Comparison of ENCODE assay signal across 13 mouse cellular contexts in genomic region chr9:106449947-106450346, GRCm38 (mm10). TPM values are rescaled to one million over a fixed set of nuclear protein-coding genes. Genes with fewer than 3 reads are reported as not detected.
DNase-seq lines count a peak whose midpoint lies in the region; ATAC-seq and TF ChIP-seq lines count a peak whose summit lies in the region.
"Had no signal": no experiment of that assay in that cellular context is flagged by ENCODE, and none has a peak within 500 bp of the region (broad histone marks: within the 10 kb centered on the region; RNA-seq: fewer than 3 reads in every experiment).

No protein-coding gene starts in this region.

- no peak for TF ChIP-seq CTCF in layer of hippocampus, adult 2 months (conservative IDR thresholded peaks at IDR 0.05)

- H3K27me3 ChIP-seq in heart, embryonic 10.5 days (ENCODE audit: insufficient read depth, poor library complexity, severe bottlenecking) = peaks cover 4% of the 10 kb centered on the region; the same call in 1 of the 2 replicates
- H3K27me3 ChIP-seq in embryonic facial prominence, embryonic 15.5 days = no peaks in the 10 kb centered on the region
- peaks cover 43% of the 10 kb centered on the region for H3K27me3 ChIP-seq in liver, embryonic 15.5 days
- H3K27me3 ChIP-seq: CH12.LX had no signal

- no peak for ATAC-seq in embryonic facial prominence, embryonic 15.5 days (ENCODE audit: insufficient number of reproducible peaks, low FRiP score, low TSS enrichment, low read depth)
- no peak for ATAC-seq in liver, embryonic 15.5 days (ENCODE audit: insufficient read depth)
- ATAC-seq: inflammation-experienced regulatory T-cells, adult 6 months had no signal

- DNase-seq in heart, embryonic 10.5 days (ENCODE audit: low spot score) = no peak
- DNase-seq in heart, adult 9 months (ENCODE audit: low spot score in 2 of 2) = no peak
- no peak for DNase-seq in layer of hippocampus, adult 2 months (ENCODE audit: low spot score in 2 of 2)
- DNase-seq in layer of hippocampus, postnatal 10 days (ENCODE audit: low spot score in 2 of 2) = no peak
- no peak for DNase-seq in yolk sac, embryonic 10.5 days (ENCODE audit: low spot score)
- DNase-seq in right cerebral cortex, postnatal 36 days (ENCODE audit: low spot score in 2 of 2) = no peak
- DNase-seq: spleen, adult 18-20 months; thymus, postnatal 25 days had no signal

- peak overlapping the region; percentile 64; the same call in 1 of the 2 replicates for H3K27ac ChIP-seq in heart, embryonic 10.5 days
- peak overlapping the region; percentile 93; the same call in 1 of the 2 replicates for H3K27ac ChIP-seq in layer of hippocampus, adult 2 months
- peak overlapping the region; percentile 66; the same call in 1 of the 2 replicates for H3K27ac ChIP-seq in embryonic facial prominence, embryonic 15.5 days (replicated peaks)
- no peak overlapping the region for H3K27ac ChIP-seq in liver, embryonic 15.5 days (replicated peaks)

- no peaks in the 10 kb centered on the region for H3K9me3 ChIP-seq in heart, embryonic 10.5 days
- no peaks in the 10 kb centered on the region for H3K9me3 ChIP-seq in embryonic facial prominence, embryonic 15.5 days (replicated peaks)
- H3K9me3 ChIP-seq in liver, embryonic 15.5 days (replicated peaks) = no peaks in the 10 kb centered on the region

- H3K9ac ChIP-seq in embryonic facial prominence, embryonic 15.5 days = peak overlapping the region; percentile 15
- no peak overlapping the region for H3K9ac ChIP-seq in liver, embryonic 15.5 days

- no peaks in the 10 kb centered on the region for H3K36me3 ChIP-seq in heart, embryonic 10.5 days
- no peaks in the 10 kb centered on the region for H3K36me3 ChIP-seq in embryonic facial prominence, embryonic 15.5 days
- H3K36me3 ChIP-seq in liver, embryonic 15.5 days (replicated peaks) = no peaks in the 10 kb centered on the region; the same call in 1 of the 2 replicates

- H3K4me1 ChIP-seq in heart, embryonic 10.5 days = peaks cover 87% of the 10 kb centered on the region
- H3K4me1 ChIP-seq in embryonic facial prominence, embryonic 15.5 days = peaks cover 88% of the 10 kb centered on the region
- H3K4me1 ChIP-seq in liver, embryonic 15.5 days (replicated peaks) = peaks cover 82% of the 10 kb centered on the region

- 87% methylated on average over 8 of the region's 8 CpGs for WGBS in heart, embryonic 10.5 days
- WGBS in embryonic facial prominence, embryonic 15.5 days = 81% methylated on average over 8 of the region's 8 CpGs
- WGBS in liver, embryonic 15.5 days (ENCODE audit: insufficient replicate concordance) = 81% methylated on average over 8 of the region's 8 CpGs

- peak overlapping the region; percentile 28; the same call in 1 of the 2 replicates for H3K4me2 ChIP-seq in embryonic facial prominence, embryonic 15.5 days (replicated peaks)
- peak overlapping the region; percentile 29 for H3K4me2 ChIP-seq in liver, embryonic 15.5 days

- H3K4me3 ChIP-seq in heart, embryonic 10.5 days = no peak overlapping the region; the same call in 1 of the 2 replicates
- no peak overlapping the region for H3K4me3 ChIP-seq in layer of hippocampus, adult 2 months
- H3K4me3 ChIP-seq in embryonic facial prominence, embryonic 15.5 days (replicated peaks) = no peak overlapping the region
- no peak overlapping the region for H3K4me3 ChIP-seq in liver, embryonic 15.5 days (replicated peaks)

RNA-seq across cellular contexts. Expression of gene Abhd14a, which starts 2.5 kb away (rescaled TPM):
- polyA plus RNA-seq in heart, embryonic 10.5 days (2016; fragmentation: Nextera tagmentation; extraction: Ambion mirVana) = 42.0 and 46.2 TPM in 2 replicates
- total RNA-seq in layer of hippocampus, adult 2 months (2021) = 10 to 100 TPM; 39.0 to 39.4 TPM
- 10 to 100 TPM; 51.1 to 53.2 TPM for total RNA-seq in layer of hippocampus, postnatal 10 days (2021)
- polyA plus RNA-seq in embryonic facial prominence, embryonic 15.5 days (2015; fragmentation: Nextera tagmentation; extraction: Ambion mirVana) = 75.6 and 87.0 TPM in 2 replicates
- polyA plus RNA-seq in liver, embryonic 15.5 days (2015; fragmentation: Nextera tagmentation; extraction: Ambion mirVana) = 20.2 and 22.0 TPM in 2 replicates

RNA-seq across cellular contexts. Expression of gene Abhd14b, which starts 2.7 kb away (rescaled TPM):
- polyA plus RNA-seq in heart, embryonic 10.5 days (2016; fragmentation: Nextera tagmentation; extraction: Ambion mirVana) = 4.8 and 7.8 TPM in 2 replicates
- total RNA-seq in layer of hippocampus, adult 2 months (2021) = 10 to 100 TPM; 13.9 to 17.0 TPM
- total RNA-seq in layer of hippocampus, postnatal 10 days (2021) = 10 to 100 TPM in 1 of 2 experiments, 1 to 10 TPM in 1; 9.9 to 10.6 TPM
- polyA plus RNA-seq in embryonic facial prominence, embryonic 15.5 days (2015; fragmentation: Nextera tagmentation; extraction: Ambion mirVana) = 34.7 and 44.1 TPM in 2 replicates
- polyA plus RNA-seq in liver, embryonic 15.5 days (2015; fragmentation: Nextera tagmentation; extraction: Ambion mirVana) = 29.0 and 36.4 TPM in 2 replicates

RNA-seq across cellular contexts. Expression of gene Pcbp4, which starts 3.1 kb away (rescaled TPM):
- 135 and 186 TPM in 2 replicates for polyA plus RNA-seq in heart, embryonic 10.5 days (2016; fragmentation: Nextera tagmentation; extraction: Ambion mirVana)
- total RNA-seq in layer of hippocampus, adult 2 months (2021) = 100 to 1,000 TPM; 187 to 205 TPM
- 100 to 1,000 TPM; 226 to 234 TPM for total RNA-seq in layer of hippocampus, postnatal 10 days (2021)
- polyA plus RNA-seq in embryonic facial prominence, embryonic 15.5 days (2015; fragmentation: Nextera tagmentation; extraction: Ambion mirVana) = 115 and 117 TPM in 2 replicates
- polyA plus RNA-seq in liver, embryonic 15.5 days (2015; fragmentation: Nextera tagmentation; extraction: Ambion mirVana) = 7.4 and 9.1 TPM in 2 replicates

RNA-seq across cellular contexts. Expression of gene Acy1, which starts 11.8 kb away (rescaled TPM):
- polyA plus RNA-seq in heart, embryonic 10.5 days (2016; fragmentation: Nextera tagmentation; extraction: Ambion mirVana) = 31.2 and 45.1 TPM in 2 replicates
- total RNA-seq in layer of hippocampus, adult 2 months (2021) = 10 to 100 TPM; 15.5 to 16.1 TPM
- 10 to 100 TPM; 11.0 to 13.2 TPM for total RNA-seq in layer of hippocampus, postnatal 10 days (2021)
- 40.6 and 43.7 TPM in 2 replicates for polyA plus RNA-seq in embryonic facial prominence, embryonic 15.5 days (2015; fragmentation: Nextera tagmentation; extraction: Ambion mirVana)
- polyA plus RNA-seq in liver, embryonic 15.5 days (2015; fragmentation: Nextera tagmentation; extraction: Ambion mirVana) = 32.4 and 35.5 TPM in 2 replicates

RNA-seq across cellular contexts. Expression of gene Gpr62, which starts 15.8 kb away (rescaled TPM):
- 0.14 and 0.35 TPM in 2 replicates for polyA plus RNA-seq in heart, embryonic 10.5 days (2016; fragmentation: Nextera tagmentation; extraction: Ambion mirVana)
- total RNA-seq in layer of hippocampus, adult 2 months (2021) = 10 to 100 TPM; 11.6 to 12.4 TPM
- total RNA-seq in layer of hippocampus, postnatal 10 days (2021) = 1 to 10 TPM; 1.8 to 2.0 TPM
- 0.57 and 0.64 TPM in 2 replicates for polyA plus RNA-seq in embryonic facial prominence, embryonic 15.5 days (2015; fragmentation: Nextera tagmentation; extraction: Ambion mirVana)
- polyA plus RNA-seq in liver, embryonic 15.5 days (2015; fragmentation: Nextera tagmentation; extraction: Ambion mirVana) = not detected in 2 replicates
- total RNA-seq: megakaryocyte, adult 5-6 weeks had no signal
- polyA plus RNA-seq: inflammation-experienced regulatory T-cells, adult 6 months had no signal

Comparison
In these comparisons a context has a peak if more than half of its experiments do, and no peak if none do; other contexts are left out.
1. RNA of gene Pcbp4, which starts 3.1 kb away (polyA plus RNA-seq): 135 to 186 TPM in heart, embryonic 10.5 days and 115 to 117 TPM in embryonic facial prominence, embryonic 15.5 days; 7.4 to 9.1 TPM in liver, embryonic 15.5 days; every median in the first group is over 10 times any median in the second.